Mouse (Mus musculus) hematopoietic stem cell, adult 5-6 weeks (primary cell): ENCODE measurements around the gene Adssl1. TPM values are rescaled to one million over a fixed set of nuclear protein-coding genes. Genes with fewer than 3 reads are reported as not detected.

ENCODE experiments used
- ATAC-seq, 2 experiments: fragments of 125-278 bp in 1 of 2; replicated peaks in 1 of 2; 2 replicates each; pipeline ENCODE4 v1.8.0; 2016 to 2017; ENCODE audit warnings: inconsistent platforms in 2 of 2, mild to moderate bottlenecking in 2 of 2, moderate number of reproducible peaks in 2 of 2, low read depth in 1 of 2, moderate TSS enrichment in 1 of 2; ENCODE audit not compliant: low FRiP score in 2 of 2, poor library complexity in 2 of 2, severe bottlenecking in 2 of 2, insufficient read depth in 1 of 2, low TSS enrichment in 1 of 2
- total RNA-seq: library from RNA; stranded (forward); fragments of 172-1452, 232-1000 nt; gene quantifications from 2 replicates; pipeline ENCODE4 v1.2.3, GENCODE M21; 2017

Adssl1 gene
- total RNA-seq, 1 experiment from 2014 or later, result 49.7 TPM

- no peak for ATAC-seq
These were observed 59.5 kb downstream of the Adssl1 start for GRCm38 (mm10) chr12:112679027-112679996.

DNA sequence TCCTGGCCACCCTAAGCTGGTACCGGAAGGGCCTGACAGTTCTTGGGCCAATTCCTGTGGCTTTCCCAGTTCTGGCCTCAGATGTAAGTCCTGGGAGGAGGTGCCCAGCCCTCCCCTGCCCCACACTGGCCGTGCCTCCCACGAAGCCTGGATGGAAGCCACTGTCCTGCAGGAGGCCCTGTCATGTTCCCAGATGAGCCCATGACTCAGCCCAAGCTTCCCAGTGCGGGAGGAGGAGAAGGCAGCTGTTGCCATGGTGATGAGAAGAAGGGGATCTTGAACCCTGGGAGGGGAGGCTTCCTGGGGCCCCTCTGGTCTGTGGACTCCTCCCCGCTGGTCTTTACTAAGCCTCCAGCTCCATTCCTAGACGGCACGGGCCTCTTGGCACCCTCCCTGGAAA is 63.5 kb downstream of the Adssl1 start:
- ATAC-seq, result no peak

- ATAC-seq, result peak; percentile 70 to 73
These were observed 68.6 kb downstream of the Adssl1 start for GRCm38 (mm10) chr12:112688458-112688857.

Other genes starting within 250 kb of the Adssl1 start
- gene A530016L24Rik, start 130.6 kb upstream of the Adssl1 start, total RNA-seq, result not detected in 2 replicates
- gene Tmem179, start 103.3 kb upstream of the Adssl1 start, total RNA-seq, result not detected in 2 replicates
- gene Inf2, start 31.3 kb upstream of the Adssl1 start, total RNA-seq, result 6.6 and 10.1 TPM in 2 replicates
- 146 and 161 TPM in 2 replicates for gene Siva1, start 24.6 kb downstream of the Adssl1 start, total RNA-seq
- 84.1 and 92.3 TPM in 2 replicates for gene Akt1, start 54.8 kb downstream of the Adssl1 start, total RNA-seq
- 2.5 and 2.9 TPM in 2 replicates for gene Zbtb42, start 58.8 kb downstream of the Adssl1 start, total RNA-seq
- 7.3 and 7.4 TPM in 2 replicates for gene Cep170b, start 100.4 kb downstream of the Adssl1 start, total RNA-seq
- 3.1 and 13.6 TPM in 2 replicates for gene Pld4, start 140.6 kb downstream of the Adssl1 start, total RNA-seq
- gene Ahnak2, start 182.6 kb downstream of the Adssl1 start, total RNA-seq, result 0.45 TPM in 1 of 2 replicates, not detected in the other
- 0.75 and 2.0 TPM in 2 replicates for gene Clba1, start 188.9 kb downstream of the Adssl1 start, total RNA-seq
- gene Cdca4, start 209.4 kb downstream of the Adssl1 start, total RNA-seq, result 51.3 and 54.0 TPM in 2 replicates
- 14.8 and 15.9 TPM in 2 replicates for gene Gpr132, start 248.2 kb downstream of the Adssl1 start, total RNA-seq